Mouse (Mus musculus): ENCODE data around the gene Phf24. TPM values are rescaled to one million over a fixed set of nuclear protein-coding genes. Genes with fewer than 3 reads are reported as not detected.
A peak's percentile ranks its signal among the peaks of the same experiment; 100 is the strongest.

Phf24 gene
- polyA plus RNA-seq, 1 experiment = 58.2 TPM

DNA sequence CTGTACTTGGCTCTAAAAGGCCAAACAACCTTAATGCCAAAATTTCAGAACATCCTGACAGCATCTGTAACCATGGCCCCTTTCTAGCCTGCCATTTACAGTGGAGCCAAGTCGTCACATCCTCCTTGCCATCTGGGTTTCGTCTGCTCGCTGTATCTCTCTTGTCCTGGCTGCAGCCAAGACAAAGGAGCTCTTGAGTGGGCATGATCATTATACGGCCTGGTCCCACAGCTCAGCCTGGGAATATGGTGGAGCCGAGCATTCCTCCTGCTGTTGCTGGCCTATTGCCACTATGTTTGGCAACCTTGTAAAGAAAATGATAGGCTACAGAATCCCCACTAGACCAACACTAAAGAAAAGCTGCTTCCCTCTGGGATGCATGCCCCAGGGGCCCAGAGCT lies 26.9 kb downstream of the Phf24 start:
- TF ChIP-seq CTCF (IDR thresholded peaks at IDR 0.05; ENCODE audit: borderline replicate concordance, extremely low read depth, insufficient read depth, insufficient read length) (no peak), POLR2A (IDR thresholded peaks at IDR 0.05; ENCODE audit: borderline replicate concordance, extremely low read depth, insufficient read depth, insufficient read length, poor library complexity, severe bottlenecking) (no peak)
- DNase-seq (ENCODE audit: low read depth) = peak; percentile 94

- no peak for DNase-seq (ENCODE audit: low read depth)
- TF ChIP-seq POLR2A (IDR thresholded peaks at IDR 0.05; ENCODE audit: borderline replicate concordance, extremely low read depth, insufficient read depth, insufficient read length, poor library complexity, severe bottlenecking) (no peak), CTCF (IDR thresholded peaks at IDR 0.05; ENCODE audit: borderline replicate concordance, extremely low read depth, insufficient read depth, insufficient read length) (no peak)
Measured at GRCm38 (mm10) chr4:42944185-42944584, 27.7 kb downstream of the Phf24 start.

- TF ChIP-seq POLR2A (IDR thresholded peaks at IDR 0.05; ENCODE audit: borderline replicate concordance, extremely low read depth, insufficient read depth, insufficient read length, poor library complexity, severe bottlenecking) (no peak), CTCF (IDR thresholded peaks at IDR 0.05; ENCODE audit: borderline replicate concordance, extremely low read depth, insufficient read depth, insufficient read length) (no peak)
- no peak for DNase-seq (ENCODE audit: low read depth)
Measured at GRCm38 (mm10) chr4:42945043-42945442, 28.6 kb downstream of the Phf24 start.

- TF ChIP-seq POLR2A (IDR thresholded peaks at IDR 0.05; ENCODE audit: borderline replicate concordance, extremely low read depth, insufficient read depth, insufficient read length, poor library complexity, severe bottlenecking) (no peak), CTCF (IDR thresholded peaks at IDR 0.05; ENCODE audit: borderline replicate concordance, extremely low read depth, insufficient read depth, insufficient read length) (no peak)
- no peak for DNase-seq (ENCODE audit: low read depth)
Measured at GRCm38 (mm10) chr4:42945445-42945844, 29.0 kb downstream of the Phf24 start.

DNA sequence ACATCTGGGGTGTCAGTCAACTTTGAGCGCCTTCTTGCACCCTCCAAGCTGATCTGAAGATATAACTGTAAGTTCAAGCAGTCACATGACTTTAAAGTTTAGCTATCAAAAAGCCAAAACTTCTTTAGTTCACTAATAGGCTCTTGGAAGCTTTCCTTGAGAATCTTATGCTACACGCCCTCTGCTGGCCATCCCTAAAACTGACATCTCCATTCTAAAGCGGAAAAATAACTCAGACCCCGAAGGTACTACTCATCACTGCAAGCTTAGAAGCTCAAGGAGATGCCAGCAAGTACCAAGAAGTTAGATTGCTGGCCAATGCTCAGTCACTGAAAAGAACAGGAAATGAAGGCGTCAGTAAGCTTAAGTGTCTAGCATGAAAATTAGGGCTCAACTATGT lies 29.5 kb downstream of the Phf24 start:
- DNase-seq (ENCODE audit: low read depth) = peak; percentile 88
- TF ChIP-seq CTCF (IDR thresholded peaks at IDR 0.05; ENCODE audit: borderline replicate concordance, extremely low read depth, insufficient read depth, insufficient read length) (peak; percentile 63; the same call in 1 of the 2 replicates), POLR2A (IDR thresholded peaks at IDR 0.05; ENCODE audit: borderline replicate concordance, extremely low read depth, insufficient read depth, insufficient read length, poor library complexity, severe bottlenecking) (no peak)

DNA sequence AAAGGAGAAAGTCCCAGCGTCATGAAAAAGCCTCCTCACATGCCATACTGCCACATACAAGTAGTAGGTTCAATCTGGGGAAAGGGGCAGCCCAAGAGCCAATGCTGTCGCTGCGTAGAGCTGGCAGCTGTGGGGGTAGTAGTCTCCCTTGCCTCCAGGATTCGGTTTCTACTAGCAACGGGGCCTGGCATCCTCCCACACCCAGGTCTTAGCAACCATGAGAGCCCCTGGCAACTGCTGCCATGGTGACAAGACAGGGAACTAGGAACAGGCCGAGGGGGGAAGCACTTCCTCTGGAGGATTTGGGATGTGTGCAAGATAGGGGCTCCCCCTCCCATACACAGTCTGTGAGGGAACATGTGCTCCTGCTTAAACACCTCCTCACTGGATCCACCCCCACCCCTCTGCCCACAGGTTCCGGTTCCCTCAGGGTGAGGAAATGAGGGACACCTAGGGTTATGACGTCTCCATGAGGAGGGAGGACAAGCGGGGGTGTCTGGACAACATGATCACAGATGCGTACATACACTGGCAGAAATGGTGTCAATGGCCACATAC lies 30.4 kb downstream of the Phf24 start:
- TF ChIP-seq CTCF (IDR thresholded peaks at IDR 0.05; ENCODE audit: borderline replicate concordance, extremely low read depth, insufficient read depth, insufficient read length) = no peak
- no peak for TF ChIP-seq POLR2A (IDR thresholded peaks at IDR 0.05; ENCODE audit: borderline replicate concordance, extremely low read depth, insufficient read depth, insufficient read length, poor library complexity, severe bottlenecking)

DNA sequence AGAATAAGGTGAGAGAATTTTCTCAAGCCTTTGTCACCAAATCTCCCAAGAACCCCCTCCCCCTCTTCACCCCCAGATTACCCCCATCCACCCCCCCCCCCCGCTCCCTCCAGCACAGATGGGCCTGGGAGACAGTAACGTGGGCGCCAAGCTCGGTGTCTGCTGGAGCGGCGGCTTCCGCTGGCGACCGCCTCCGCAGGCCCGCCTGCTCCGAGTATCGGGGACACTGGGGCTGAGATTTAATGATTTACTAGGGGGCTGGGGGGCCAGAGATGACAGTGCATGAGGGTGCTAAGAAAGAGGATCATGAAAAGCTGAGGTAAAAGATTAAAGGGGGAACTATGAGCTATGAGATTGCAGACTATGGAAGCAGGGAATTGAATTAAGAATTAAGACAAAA lies 32.1 kb downstream of the Phf24 start:
- DNase-seq (ENCODE audit: low read depth) = peak; percentile 46
- TF ChIP-seq CTCF (IDR thresholded peaks at IDR 0.05; ENCODE audit: borderline replicate concordance, extremely low read depth, insufficient read depth, insufficient read length) (no peak), POLR2A (IDR thresholded peaks at IDR 0.05; ENCODE audit: borderline replicate concordance, extremely low read depth, insufficient read depth, insufficient read length, poor library complexity, severe bottlenecking) (no peak)

More for the DNA sequence above, 30.4 kb downstream of the Phf24 start:
- peak; percentile 97 for DNase-seq (ENCODE audit: low read depth)

GRCm38 (mm10) chr4:42949051-42949675 lies 32.7 kb downstream of the Phf24 start:
- no peak for DNase-seq (ENCODE audit: low read depth)
- no peak for TF ChIP-seq POLR2A (IDR thresholded peaks at IDR 0.05; ENCODE audit: borderline replicate concordance, extremely low read depth, insufficient read depth, insufficient read length, poor library complexity, severe bottlenecking)
- no peak for TF ChIP-seq CTCF (IDR thresholded peaks at IDR 0.05; ENCODE audit: borderline replicate concordance, extremely low read depth, insufficient read depth, insufficient read length)

DNA sequence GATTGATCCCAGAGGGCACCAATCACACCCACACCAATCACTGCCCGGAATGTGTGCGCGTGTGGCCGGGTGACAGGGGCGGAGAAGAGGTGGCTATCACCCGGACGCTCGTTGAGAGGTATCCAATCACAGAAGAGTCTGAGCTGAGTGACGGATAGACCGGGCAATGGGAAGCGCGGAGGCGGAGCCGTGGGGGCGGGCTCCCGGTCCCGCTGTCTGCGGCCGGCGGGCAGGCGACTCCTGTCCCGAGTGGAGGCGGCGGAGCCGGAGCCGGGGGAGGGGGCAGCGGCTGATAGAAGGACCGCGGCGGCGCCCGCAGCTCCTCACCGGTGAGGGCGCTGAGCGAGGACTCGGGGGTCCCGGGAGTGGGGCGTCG lies 33.2 kb downstream of the Phf24 start, which contains the start of gene Dnajb5:
Gene Dnajb5, plus strand, starts transcription at position 139 of the 376 bp plus-strand sequence.
- DNase-seq (ENCODE audit: low read depth) = peak; percentile 99
- TF ChIP-seq CTCF (IDR thresholded peaks at IDR 0.05; ENCODE audit: borderline replicate concordance, extremely low read depth, insufficient read depth, insufficient read length) (no peak), POLR2A (IDR thresholded peaks at IDR 0.05; ENCODE audit: borderline replicate concordance, extremely low read depth, insufficient read depth, insufficient read length, poor library complexity, severe bottlenecking) (peak; percentile 97)

DNA sequence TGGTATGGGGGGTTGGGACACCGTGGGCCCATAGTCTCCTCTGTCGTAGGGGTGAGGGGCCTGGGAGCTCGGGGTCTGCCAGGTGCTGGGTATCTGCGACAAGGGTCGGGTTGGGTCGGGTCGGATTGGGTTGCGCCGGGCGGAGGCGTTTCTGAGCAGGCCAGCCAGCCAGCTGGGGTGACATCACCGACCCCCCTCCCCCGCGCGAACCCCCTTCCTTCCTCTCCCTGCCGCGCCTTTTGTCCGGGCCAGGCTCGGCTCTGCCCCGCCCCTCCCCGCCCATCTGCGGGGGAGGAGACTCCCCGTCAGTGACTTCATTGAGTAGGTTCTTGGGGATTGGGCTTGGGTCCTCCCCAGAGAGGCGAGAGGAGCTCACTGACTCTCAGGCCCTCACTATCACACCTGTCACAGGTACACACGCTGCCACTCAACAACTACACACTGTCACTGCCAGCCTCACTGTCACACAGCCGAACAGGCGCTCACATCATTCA lies 33.7 kb downstream of the Phf24 start:
- no peak for TF ChIP-seq CTCF (IDR thresholded peaks at IDR 0.05; ENCODE audit: borderline replicate concordance, extremely low read depth, insufficient read depth, insufficient read length)
- TF ChIP-seq POLR2A (IDR thresholded peaks at IDR 0.05; ENCODE audit: borderline replicate concordance, extremely low read depth, insufficient read depth, insufficient read length, poor library complexity, severe bottlenecking) = no peak
- peak; percentile 96 for DNase-seq (ENCODE audit: low read depth)

DNA sequence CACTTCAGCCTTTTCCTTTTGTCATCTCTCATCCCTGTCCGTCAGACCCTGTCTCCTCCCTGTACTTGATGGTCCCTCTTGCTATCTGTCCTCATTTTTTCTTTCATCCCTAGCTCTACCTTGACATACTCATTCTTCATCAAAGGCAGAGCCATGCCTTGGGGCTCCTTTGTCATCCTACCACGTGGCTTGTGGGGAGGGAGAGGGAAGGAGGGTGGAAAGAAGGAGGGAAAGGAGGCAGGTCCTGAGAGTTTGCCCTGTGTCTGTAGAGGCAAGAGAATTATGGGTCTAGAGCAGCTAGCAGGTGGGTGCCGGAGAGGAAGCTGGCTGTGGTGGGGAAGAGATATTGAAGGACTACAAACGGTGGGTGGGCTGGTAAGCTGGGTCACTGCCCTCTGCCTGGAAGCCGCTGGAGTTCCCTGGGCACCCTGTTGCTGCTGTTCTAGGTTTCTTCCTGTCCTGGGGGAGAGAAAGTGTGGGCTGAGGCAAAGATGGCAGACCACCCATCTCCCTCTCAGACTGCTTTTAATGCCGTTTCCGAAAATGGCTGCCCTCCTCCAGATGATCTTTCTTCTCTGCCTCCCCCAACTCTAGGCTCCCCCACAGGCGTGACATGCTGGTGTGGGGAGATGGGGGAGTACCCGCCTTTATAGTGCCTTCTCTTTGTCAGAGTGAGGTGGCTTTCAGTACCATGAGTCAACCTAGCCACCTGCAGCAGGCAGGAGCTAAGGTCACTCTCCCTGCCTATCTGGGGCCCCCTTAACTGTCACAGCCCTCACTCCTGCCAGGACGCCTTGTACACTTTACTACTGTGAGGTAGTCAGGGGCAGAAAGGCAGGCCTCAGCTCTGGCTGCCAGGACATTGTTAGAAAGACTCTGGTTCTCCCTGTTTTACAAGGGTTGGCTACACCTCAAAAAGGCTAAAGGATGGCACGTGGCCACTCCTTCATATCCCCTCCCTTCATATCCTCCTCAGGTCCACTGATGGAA lies 35.0 kb downstream of the Phf24 start:
- peak; percentile 69 for DNase-seq (ENCODE audit: low read depth)
- TF ChIP-seq CTCF (IDR thresholded peaks at IDR 0.05; ENCODE audit: borderline replicate concordance, extremely low read depth, insufficient read depth, insufficient read length) = no peak
- no peak for TF ChIP-seq POLR2A (IDR thresholded peaks at IDR 0.05; ENCODE audit: borderline replicate concordance, extremely low read depth, insufficient read depth, insufficient read length, poor library complexity, severe bottlenecking)

All from brain, embryonic 14.5 days (tissue).